ENCODE assay signal across 8 mouse cellular contexts in the genomic region with DNA sequence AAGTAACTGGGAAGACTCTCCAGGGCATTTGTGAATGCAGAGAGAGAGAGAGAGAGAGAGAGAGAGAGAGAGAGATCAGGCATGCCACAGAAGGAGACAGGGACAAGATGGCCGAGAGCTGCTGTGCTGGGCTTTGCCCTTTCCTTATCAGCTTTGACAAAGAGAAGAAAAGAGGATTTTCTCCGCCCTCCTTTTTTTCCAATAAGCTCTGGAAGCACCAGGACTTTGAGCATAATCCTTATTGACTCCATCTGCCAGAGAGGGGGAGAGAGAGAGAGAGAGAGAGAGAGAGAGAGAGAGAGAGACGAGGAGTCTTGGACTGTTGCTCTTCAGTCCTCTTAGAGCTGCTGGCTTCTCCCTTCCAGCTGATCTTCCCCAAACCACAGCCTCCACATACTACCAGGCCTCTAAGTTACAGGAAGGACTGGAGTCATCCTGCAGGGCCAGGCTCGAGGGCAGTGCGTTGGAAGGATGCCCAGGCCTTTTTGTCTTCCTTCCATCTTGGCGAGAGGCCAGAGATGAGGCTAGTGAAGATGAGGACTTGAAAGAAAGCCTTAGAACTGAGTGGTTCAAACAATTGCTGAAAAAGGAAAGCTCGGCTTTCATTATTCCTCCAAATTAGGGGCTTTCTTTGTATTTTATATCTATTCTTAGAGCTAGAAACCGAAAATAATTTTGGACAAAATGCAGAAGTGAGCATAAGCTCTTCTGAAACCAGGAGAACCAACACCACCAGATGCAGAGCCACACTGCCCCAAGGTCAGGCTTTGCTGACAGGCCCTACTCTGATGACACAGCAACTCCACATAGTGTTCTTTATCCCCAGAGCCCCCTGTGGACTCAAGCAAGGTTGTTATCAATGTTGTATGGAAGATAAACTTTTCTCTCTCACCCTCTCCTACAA. TPM values are rescaled to one million over a fixed set of nuclear protein-coding genes. Genes with fewer than 3 reads are reported as not detected.
A peak's percentile ranks its signal among the peaks of the same experiment; 100 is the strongest.
DNase-seq lines count a peak whose midpoint lies in the region; ATAC-seq lines count a peak whose summit lies in the region.

No protein-coding gene starts in this region.

- no peak overlapping the region for H3K9ac ChIP-seq in neural tube, embryonic 14.5 days (replicated peaks; ENCODE audit: low read depth, low read length)
- no peak overlapping the region for H3K9ac ChIP-seq in neural tube, embryonic 15.5 days (replicated peaks)

- peak; percentile 31; the same call in 1 of the 2 replicates for ATAC-seq in neural tube, embryonic 14.5 days (ENCODE audit: low read depth)
- no peak for ATAC-seq in neural tube, embryonic 15.5 days (ENCODE audit: low FRiP score)
- no peak for ATAC-seq in monocyte, adult 5-6 weeks (replicated peaks; ENCODE audit: insufficient number of reproducible peaks, low FRiP score, low TSS enrichment, poor library complexity, severe bottlenecking)
- no peak for ATAC-seq in erythroid progenitor cell, adult 5-6 weeks (replicated peaks; ENCODE audit: low FRiP score, poor library complexity, severe bottlenecking)

- no peaks in the 10 kb centered on the region for H3K9me3 ChIP-seq in neural tube, embryonic 14.5 days (ENCODE audit: control insufficient read depth, low read length)
- H3K9me3 ChIP-seq in neural tube, embryonic 15.5 days (replicated peaks), result no peaks in the 10 kb centered on the region

- H3K27ac ChIP-seq in neural tube, embryonic 14.5 days (ENCODE audit: low read depth, low read length), result no peak overlapping the region
- no peak overlapping the region for H3K27ac ChIP-seq in neural tube, embryonic 15.5 days (replicated peaks)

- H3K4me1 ChIP-seq in neural tube, embryonic 14.5 days (ENCODE audit: control insufficient read depth, insufficient read depth, low read length), result no peaks in the 10 kb centered on the region
- H3K4me1 ChIP-seq in neural tube, embryonic 15.5 days, result no peaks in the 10 kb centered on the region

- 62% methylated on average over 8 of the region's 8 CpGs for WGBS in neural tube, embryonic 14.5 days
- 61% methylated on average over 8 of the region's 8 CpGs for whole genome bisulfite sequencing in neural tube, embryonic 15.5 days

- H3K36me3 ChIP-seq in neural tube, embryonic 14.5 days (ENCODE audit: control insufficient read depth, insufficient read depth, low read length), result no peaks in the 10 kb centered on the region
- no peaks in the 10 kb centered on the region for H3K36me3 ChIP-seq in neural tube, embryonic 15.5 days

- H3K27me3 ChIP-seq in neural tube, embryonic 14.5 days (ENCODE audit: control insufficient read depth, insufficient read depth, low read length), result no peaks in the 10 kb centered on the region
- H3K27me3 ChIP-seq in neural tube, embryonic 15.5 days (replicated peaks), result no peaks in the 10 kb centered on the region

- no peak overlapping the region for H3K4me2 ChIP-seq in neural tube, embryonic 14.5 days (ENCODE audit: low read depth, low read length)
- H3K4me2 ChIP-seq in neural tube, embryonic 15.5 days, result no peak overlapping the region

- no peak overlapping the region for H3K4me3 ChIP-seq in neural tube, embryonic 14.5 days (ENCODE audit: low read depth, low read length)
- H3K4me3 ChIP-seq in neural tube, embryonic 15.5 days (replicated peaks), result no peak overlapping the region

- DNase-seq in adrenal gland, postnatal 4 days (ENCODE audit: low spot score in 2 of 2), result peak; percentile 32 to 53
- peak; percentile 19 to 39 for DNase-seq in gastrocnemius, postnatal 4 days (ENCODE audit: low spot score in 2 of 2)
- peak; percentile 72 to 79 for DNase-seq in kidney, postnatal 4 days
- DNase-seq in ovary, postnatal 14 days (ENCODE audit: low spot score), result peak; percentile 65

RNA-seq across cellular contexts. Expression of a gene that starts 59.3 kb away (rescaled TPM):
- polyA plus RNA-seq in neural tube, embryonic 14.5 days (2014; fragmentation: Nextera tagmentation; extraction: Ambion mirVana), result 9.5 and 11.6 TPM in 2 replicates
- polyA plus RNA-seq in neural tube, embryonic 15.5 days (2015; fragmentation: Nextera tagmentation; extraction: Ambion mirVana), result 8.1 and 8.2 TPM in 2 replicates
- 10 to 100 TPM in 1 of 2 experiments, 1 to 10 TPM in 1; 9.5 to 10.1 TPM for total RNA-seq in adrenal gland, postnatal 4 days (2021)
- under 1 TPM; 0.70 to 0.88 TPM for total RNA-seq in gastrocnemius, postnatal 4 days (2021)
- not detected in 3 replicates for total RNA-seq in monocyte, adult 5-6 weeks (2017)
- not detected in 2 replicates for total RNA-seq in erythroid progenitor cell, adult 5-6 weeks (2015; ENCODE audit: low replicate concordance)
- not detected in 2 replicates for total RNA-seq in erythroid progenitor cell, adult 5-6 weeks (2017; ENCODE audit: low replicate concordance)

Comparison
In these comparisons a context has a peak if more than half of its experiments do, and no peak if none do; other contexts are left out.
1. RNA of a gene that starts 59.3 kb away (total RNA-seq): 9.5 to 10.1 TPM in adrenal gland, postnatal 4 days; 0.70 to 0.88 TPM in gastrocnemius, postnatal 4 days, not detected in monocyte, adult 5-6 weeks and not detected in erythroid progenitor cell, adult 5-6 weeks; every median in the first group is over 4 times any median in the second.
2. Peak in every context shown above with its lines, with median percentiles within 50 percentile points of each other: DNase-seq.